Mouse (Mus musculus): ENCODE results near the gene Cyfip1. TPM values are rescaled to one million over a fixed set of nuclear protein-coding genes. Genes with fewer than 3 reads are reported as not detected.

Cyfip1 gene
- 10 to 100 TPM; 65.5 to 73.2 TPM for total RNA-seq (2021)

DNA sequence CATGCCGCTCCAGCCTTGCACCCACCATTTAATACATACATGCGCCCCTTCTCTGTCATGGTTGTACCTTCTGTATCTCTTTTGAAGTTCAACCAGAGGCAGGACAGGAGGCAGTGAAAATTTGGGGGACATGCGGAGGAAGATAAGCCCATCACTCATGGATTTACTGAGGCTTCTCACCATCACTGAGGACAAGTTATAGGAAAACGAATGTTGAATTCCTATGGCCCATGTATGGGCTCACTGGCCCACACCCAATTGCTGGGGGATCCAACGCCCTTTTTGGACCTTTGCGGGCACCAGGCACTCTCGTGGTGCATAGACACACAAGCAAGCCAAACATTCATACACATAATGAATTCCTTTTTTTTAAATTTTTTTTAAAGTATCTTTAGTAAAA lies at the start of gene Cyfip1:
TSS of gene Cyfip1 (plus strand) at position 301 of the 400 bp plus-strand sequence.
- intact Hi-C loops (cut with DNase I) = loop anchor here (5.0 kb wide), 1 partner anchor 41 kb away; no protein-coding TSS in a partner anchor
- DNase-seq (ENCODE audit: low spot score in 2 of 2) = no peak

DNA sequence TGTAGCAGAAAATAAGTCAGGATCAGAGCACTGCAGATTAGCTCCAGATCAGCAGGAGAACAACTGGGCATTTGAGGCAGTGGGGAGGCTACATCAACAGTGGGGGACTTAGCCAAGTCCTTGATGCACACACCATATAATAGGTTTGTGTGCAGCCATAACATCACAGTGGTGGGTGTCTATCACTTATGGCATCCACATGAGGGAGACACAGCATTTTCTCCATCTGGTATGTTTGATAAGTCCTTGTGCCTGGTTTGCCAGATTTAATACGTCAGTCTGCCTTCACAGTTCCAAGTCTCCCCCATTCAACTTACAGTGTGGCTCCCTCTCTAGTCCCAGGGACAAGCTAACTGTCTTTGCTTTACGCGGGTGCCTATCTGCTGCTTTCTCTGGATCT lies 49.3 kb upstream of the Cyfip1 start:
- intact Hi-C loops (cut with DNase I) = no loop called here
- DNase-seq (ENCODE audit: low spot score in 2 of 2) = peak; percentile 22 to 26

DNA sequence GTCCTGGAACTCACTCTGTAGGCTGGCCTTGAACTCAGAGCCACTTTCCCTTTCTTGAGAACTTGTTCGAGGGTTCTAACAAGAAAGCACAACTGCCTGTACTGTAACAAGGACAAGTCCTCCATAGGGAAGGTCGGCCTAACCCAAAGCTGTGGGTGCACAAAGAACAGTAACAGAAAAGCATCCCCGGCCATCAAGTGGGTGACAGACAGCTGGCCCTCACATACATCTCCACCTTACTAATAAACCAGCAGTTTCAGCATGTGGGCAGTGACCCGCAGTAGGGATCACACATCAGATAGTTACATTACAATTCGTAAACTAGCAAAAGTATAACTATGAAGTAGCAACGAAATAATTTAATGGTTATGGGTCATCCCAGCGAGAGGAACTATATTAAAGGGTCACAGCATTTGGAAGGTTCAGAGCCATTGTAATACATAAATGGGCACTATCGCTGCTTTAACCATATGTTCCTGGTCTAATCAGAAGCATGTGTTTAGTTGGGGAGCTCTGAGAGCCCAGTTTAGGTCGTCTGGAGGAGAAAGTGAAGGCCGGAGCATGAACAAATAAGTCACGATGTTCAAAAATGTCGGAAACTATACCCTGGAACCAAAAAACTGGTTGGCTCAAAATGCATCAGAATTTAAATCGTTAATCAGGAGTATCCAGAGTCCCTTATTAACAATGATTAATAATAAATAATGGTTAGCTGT lies 48.2 kb upstream of the Cyfip1 start:
- intact Hi-C loops (cut with DNase I) = no loop called here

DNA sequence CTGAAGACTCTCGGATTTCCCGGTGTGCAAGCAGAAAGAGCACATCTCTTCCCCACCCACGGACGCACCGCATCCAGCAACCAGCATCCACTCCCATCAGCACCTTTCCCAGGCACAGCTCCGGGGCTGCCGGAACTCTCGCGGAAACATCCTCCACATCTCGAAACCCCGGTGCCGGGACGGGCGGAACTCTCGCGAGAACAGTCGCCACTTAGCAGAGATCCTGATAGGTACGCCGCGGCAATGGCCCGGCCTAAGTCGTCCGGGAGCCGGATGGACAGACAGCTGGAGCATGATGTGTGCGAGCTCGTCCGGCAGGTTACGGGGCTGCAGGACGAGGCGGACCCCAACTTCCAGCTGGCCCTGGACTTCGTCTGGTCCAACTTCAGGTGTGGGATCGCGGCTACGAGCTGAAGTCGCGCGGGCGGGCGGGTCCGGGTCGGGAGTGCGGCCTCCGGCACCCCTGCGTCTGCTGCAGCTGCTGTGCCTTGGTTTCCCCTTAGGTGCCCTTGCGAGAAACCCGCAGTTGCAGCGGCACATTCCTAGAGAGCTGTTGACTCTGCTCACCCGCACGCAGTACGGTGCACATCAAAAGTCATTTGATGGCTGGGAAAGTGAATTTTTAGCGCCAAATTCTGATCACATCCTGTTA lies 47.5 kb upstream of the Cyfip1 start, which contains the start of gene Tubgcp5:
TSS of gene Tubgcp5 (plus strand) at position 203 of the 652 bp plus-strand sequence.
- peak; percentile 97 to 98 for DNase-seq (ENCODE audit: low spot score in 2 of 2)
- intact Hi-C loops (cut with DNase I) = no loop called here

More for the DNA sequence above, 48.2 kb upstream of the Cyfip1 start:
- DNase-seq (ENCODE audit: low spot score in 2 of 2) = no peak

DNA sequence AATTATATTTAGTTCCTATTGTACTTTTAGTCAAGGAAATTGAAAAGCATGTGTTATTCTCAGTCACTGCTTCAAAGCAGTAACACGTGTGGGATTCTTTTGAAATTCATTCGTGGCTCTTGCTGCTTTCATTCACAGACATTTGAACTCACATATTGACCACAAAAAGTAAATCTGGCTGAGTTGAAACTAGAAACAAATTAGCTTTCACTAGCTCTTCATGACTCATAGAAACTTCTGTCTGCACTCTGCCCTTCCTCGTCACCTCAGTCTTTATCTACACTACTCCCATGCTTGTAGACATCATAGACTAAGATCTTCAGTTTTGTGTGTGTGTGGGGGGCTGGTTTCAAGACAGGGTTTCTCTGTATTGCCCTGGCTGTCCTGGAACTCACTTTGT lies 41.6 kb upstream of the Cyfip1 start:
- intact Hi-C loops (cut with DNase I) = no loop called here
- DNase-seq (ENCODE audit: low spot score in 2 of 2) = no peak

DNA sequence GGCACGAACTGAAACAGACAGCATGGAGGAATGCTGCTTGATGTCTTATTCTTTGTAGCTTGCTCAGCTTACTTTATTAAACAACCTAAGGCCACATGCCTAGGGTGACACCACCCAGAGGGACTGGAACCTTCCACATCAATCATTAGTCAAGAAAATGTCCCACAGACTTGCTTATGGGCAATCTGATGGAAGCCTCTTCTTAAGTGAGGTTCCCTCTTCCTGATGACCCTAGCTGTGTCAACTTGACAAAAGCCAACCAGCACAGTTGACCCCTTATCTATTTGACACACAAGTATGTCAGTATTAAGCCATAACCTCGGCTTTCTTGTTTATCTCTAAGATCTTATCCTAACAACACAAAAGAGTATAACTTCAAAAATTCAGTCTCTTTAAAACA lies 31.6 kb upstream of the Cyfip1 start:
- intact Hi-C loops (cut with DNase I) = no loop called here
- no peak for DNase-seq (ENCODE audit: low spot score in 2 of 2)

DNA sequence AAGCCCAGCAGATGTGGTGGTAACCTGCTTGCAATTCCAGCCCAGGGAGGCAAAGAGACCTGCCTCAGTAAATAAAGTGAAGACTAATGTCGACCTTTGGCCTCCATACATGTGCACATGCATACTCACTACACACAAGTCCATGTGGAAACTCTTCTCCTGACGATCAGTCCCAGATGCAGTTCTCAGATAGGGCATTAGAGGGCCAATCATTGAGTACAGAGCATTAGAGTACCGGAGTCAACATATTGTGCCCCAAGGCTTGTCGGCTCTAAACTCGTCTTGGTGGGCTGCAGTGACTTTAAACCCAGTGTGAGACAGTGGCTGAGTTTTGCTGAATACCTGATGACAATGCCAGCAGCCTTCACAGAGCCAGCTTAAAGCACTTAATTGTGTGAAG lies 17.1 kb upstream of the Cyfip1 start:
- intact Hi-C loops (cut with DNase I) = loop anchor here (5.0 kb wide), 1 partner anchor 78 kb away; no protein-coding TSS in a partner anchor
- DNase-seq (ENCODE audit: low spot score in 2 of 2) = no peak

DNA sequence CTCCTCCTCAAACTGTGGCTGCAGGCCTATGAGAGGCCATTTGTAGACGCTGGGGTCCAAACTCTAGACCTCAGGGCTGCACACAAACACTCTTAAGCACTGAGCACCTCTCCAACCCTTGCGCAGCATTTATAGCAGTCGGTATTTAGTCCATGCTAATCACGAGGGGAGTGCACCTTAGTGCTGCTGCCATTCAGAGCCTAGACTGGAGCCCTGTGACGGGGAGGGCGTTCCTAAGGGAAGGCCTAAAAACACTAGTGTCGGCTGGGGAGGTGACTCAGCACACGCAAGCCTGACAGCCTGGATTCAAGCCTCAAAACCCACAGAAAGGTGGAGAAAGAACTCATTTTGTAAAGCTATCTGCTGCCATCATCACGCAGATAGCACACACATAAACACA lies 14.0 kb upstream of the Cyfip1 start:
- intact Hi-C loops (cut with DNase I) = no loop called here
- DNase-seq (ENCODE audit: low spot score in 2 of 2) = no peak

DNA sequence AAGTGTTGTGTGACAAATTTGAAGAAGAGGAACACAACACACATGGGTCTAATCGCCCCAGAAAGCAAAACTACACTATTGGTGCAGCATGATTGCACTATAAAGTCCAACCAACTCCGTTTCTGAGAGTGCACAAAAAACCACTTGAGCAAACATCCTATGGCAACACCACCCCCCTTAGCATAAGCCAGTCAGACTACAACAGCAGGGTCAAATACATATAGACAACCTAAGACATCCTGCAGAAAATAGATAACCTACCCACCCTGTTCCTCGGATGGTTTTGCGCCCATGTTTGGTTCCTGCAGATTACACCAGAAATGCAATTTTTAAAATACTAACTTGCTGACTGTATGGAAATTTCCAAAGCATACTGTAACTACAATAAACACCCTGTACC lies 4.7 kb upstream of the Cyfip1 start:
- no peak for DNase-seq (ENCODE audit: low spot score in 2 of 2)
- intact Hi-C loops (cut with DNase I) = no loop called here

DNA sequence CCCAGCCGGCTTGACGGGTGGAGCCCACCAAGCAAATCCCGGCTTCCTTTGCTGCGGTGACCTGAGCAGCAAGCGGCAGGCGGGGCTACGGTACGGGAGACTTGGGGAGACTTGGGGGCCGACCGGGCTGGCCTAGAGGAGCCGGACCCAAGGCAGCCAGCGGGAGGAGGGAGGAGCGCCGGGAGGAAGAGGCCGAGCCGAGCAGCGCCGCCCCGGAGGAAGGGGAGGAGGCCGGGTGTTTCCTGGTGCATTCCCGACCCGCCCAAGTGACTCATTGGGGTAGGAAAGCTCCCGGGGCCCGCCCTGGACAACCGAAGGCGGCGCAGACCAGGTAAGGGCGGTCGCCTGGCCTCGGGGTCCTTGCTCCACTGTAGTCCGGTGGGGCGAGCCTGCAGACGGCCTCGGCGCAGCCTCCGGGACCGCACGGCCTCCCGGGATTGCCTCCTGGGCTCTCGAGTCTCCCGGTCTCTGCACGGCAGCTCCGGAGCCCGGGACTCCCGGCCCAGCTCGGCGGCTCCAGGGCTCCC lies 495 bp downstream of the Cyfip1 start:
- intact Hi-C loops (cut with DNase I) = loop anchor here (5.0 kb wide), 1 partner anchor 40 kb away; no protein-coding TSS in a partner anchor
- peak; percentile 88 to 90 for DNase-seq (ENCODE audit: low spot score in 2 of 2)

DNA sequence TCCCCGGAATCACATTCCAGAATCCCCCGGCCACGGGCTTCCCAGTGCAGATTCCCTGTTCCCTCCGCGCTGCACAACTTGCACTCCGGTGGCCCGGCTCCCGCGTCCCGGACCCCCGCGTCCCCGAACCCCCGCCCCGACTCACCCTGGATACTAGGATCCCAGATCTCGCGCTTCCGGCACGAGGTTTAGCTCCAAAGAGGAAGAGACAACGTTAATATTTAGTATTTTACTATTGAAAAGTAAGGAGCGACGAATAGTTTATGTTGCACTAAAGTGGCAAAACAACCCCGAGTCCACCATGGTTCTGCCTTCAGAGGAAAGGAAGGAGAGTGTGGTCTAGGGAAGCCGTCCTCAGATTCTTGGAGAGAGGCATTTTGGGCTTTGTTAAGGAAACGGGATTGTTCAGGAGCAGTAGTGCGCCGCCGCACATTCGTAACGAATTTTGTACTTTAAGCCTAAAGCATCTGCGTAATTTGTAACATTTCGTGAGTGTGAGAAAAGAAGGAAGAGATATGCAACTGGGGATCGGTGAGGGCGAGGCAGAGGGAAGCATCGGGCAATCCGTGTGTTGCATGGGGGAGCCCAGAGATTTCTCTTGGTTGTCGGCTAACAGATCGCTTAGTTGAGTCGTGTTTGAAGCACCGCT lies 1.1 kb downstream of the Cyfip1 start:
- intact Hi-C loops (cut with DNase I) = loop anchor here (5.0 kb wide), 1 partner anchor 40 kb away; no protein-coding TSS in a partner anchor
- DNase-seq (ENCODE audit: low spot score in 2 of 2) = peak; percentile 44 to 48

DNA sequence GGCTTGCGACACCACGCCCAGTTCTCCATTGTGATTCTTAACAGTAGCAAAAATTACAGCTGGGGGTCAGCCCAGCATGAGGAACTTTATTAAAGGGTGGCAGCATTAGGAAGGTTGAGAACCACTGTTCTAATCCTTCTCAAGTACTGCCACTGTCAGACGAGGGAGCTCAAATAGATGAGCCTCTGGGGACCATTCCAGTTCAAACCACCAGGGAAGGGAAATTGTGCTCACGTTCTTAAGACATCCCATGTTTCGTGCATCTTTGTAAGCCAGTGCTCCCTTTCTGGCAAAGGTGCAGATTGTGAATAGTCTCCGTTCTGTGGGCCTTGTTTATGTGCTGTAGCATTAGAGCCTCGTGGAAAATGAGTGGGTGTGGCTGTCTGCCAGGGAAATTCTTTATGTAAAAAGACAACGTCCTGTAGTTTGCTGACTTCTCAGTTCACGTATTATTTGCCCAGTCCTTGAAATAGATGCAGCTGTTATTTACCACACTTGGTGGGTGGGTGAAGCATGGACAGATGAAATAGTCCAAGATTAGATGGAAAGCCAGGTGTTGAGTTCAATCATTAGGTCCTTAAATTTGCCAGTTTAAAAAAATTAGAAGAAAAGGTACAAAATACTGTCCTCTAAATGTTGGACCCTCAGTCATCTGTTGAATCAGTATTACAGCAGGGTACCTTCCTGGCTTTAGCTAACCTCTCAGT lies 5.2 kb downstream of the Cyfip1 start:
- DNase-seq (ENCODE audit: low spot score in 2 of 2) = no peak
- intact Hi-C loops (cut with DNase I) = no loop called here

DNA sequence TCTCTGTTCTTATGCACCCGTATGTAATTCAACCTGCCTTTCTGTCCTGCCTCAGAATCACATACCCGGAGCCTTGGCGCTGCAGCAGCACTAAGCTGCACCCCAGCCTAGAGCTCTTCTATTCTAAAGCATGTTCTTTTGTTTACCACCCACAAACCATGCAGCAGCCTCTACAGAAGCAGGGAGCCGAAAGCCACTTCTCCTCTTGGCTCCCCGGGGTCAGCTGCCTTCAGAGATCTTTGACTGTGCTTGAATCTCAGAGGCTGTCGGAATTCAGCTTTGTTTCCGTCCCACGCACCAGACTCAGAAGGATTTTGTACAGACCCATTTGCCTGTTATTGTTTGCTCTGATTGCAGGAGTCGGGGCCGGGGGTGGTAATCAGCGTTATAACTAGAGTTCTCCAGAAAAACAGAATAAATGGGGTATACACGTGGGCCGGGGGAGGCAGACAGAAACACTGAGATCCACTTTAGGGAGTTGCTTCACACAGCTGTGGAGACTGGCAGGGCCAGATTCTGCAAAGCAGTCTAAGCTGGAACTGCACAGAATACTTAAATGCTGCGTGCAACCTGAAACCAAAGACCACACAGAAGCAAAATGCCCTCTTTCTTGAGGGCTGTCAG lies 8.5 kb downstream of the Cyfip1 start:
- DNase-seq (ENCODE audit: low spot score in 2 of 2) = peak; percentile 55 to 70
- intact Hi-C loops (cut with DNase I) = no loop called here

DNA sequence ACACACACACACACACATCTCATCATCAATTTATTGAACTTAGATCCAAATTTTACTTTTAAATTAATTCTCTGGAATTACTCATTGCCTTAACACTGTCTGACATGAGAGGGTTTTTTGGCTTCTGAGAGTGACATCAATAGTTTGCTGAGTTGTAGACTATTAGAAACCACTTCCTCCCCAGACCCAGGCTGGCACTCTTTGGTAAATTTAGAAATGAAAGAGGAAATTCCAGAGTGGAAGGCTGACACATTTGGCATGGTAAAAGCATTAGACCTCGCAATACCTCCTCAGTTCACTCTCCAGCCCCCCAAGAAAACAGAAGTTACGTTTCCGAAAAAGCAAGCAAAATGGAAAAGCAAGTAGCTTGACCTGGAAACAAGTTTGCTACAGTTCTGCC lies 11.2 kb downstream of the Cyfip1 start:
- DNase-seq (ENCODE audit: low spot score in 2 of 2) = no peak
- intact Hi-C loops (cut with DNase I) = no loop called here

DNA sequence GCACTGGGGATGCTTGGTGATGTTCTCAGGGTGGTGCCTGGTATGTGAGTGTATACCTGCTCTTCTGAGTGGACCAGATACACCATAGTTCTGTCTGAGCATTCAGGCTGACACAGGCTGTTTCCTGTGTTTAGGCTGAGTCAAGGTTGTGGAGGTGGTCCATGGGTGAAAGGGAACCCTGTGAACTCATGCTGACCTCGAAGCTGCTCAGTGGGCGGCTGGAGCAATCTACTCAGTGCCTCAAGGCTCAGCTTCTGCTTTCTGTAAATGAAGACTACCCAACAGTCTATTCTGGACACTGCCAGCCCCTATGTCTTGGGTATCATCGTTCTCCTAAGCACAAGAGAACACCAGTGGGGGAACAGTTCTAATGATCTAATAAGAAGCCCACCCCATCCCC lies 14.1 kb downstream of the Cyfip1 start:
- intact Hi-C loops (cut with DNase I) = no loop called here
- DNase-seq (ENCODE audit: low spot score in 2 of 2) = no peak

DNA sequence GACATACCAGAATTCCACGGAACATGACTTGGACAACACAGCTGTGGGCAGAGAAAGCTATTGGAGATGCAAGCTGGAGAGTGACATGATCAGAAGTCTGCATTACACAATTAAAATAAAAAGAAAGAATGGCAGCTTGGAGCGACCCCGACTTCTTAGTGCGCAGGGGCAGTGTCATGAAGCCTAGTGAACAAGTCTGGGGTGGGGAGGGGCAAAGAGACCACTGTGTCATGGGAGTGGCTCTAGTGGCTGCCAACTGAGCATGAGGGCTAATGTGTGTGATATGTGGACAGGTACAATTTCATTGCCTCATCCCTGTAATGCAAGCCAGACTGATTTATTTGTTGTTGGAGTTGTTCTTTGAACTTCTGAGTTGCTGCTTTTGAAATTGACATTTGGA lies 15.2 kb downstream of the Cyfip1 start:
- intact Hi-C loops (cut with DNase I) = no loop called here
- DNase-seq (ENCODE audit: low spot score in 2 of 2) = no peak

DNA sequence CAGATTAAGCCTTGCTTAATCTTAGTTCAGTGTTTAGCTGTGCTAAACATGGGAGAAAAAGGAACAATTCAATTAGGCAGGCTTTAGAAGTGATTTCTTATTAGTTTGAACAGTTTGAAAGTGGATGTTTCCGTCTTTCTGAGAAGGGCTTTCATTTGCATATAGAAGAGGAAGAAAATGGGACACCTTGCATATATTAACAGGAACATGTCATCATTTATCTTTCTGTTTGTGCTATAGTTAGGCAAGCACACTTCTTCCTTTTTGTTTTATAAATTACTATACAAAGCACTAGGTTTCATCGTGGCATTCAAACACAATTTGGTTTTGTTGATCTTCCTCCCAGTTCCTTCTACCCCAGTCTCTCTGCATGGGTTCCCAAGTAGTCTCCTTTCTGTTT lies 16.2 kb downstream of the Cyfip1 start:
- DNase-seq (ENCODE audit: low spot score in 2 of 2) = no peak
- intact Hi-C loops (cut with DNase I) = no loop called here

DNA sequence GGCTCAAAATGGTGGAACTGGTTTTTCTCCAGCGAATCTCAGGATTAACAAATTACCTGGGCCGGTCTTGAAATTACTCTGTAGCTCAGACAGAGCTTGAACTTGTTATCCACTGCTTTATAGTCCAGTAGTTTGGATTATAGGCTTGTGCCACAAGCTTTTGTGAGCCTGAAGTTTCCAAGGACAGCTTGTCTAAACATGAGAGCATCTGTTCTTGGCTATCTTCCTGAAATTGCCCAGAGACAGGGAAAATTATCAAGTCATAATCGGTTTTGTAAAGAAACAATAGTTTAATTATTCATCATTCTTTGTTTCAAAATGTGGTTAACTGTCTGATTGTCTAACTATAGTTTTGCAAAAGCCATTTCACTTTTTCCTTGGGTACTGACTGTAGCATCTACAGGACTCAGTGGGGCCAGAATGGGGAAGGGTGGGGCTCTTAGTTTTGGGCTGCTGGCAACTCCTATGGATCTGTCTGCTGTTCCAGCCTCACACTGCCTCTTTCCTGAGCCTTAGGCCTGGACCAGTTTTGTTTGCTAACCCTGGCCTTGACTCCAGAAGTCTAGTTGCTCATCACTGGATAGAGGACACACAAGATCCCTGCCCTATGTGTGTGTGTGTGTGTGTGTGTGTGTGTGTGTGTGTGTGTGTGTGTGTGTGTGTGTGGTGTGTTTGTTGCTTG lies 17.4 kb downstream of the Cyfip1 start:
- intact Hi-C loops (cut with DNase I) = no loop called here
- DNase-seq (ENCODE audit: low spot score in 2 of 2) = no peak

DNA sequence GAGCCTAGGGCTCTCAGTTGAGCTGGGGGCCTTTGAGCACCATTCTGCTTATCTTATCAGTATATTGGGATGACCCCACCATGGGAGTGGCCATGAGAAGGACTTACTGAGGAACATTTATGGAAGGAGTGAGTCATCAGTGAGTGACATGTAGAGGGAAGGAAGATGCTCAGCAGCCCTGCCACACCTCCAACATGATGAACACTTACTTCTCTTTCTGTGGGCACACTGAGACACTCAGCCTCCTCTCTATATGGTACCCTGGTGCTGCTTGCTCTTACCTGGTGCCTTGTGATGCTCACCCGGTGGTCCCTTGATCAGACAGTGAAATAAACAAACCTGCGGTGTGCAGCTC lies 17.9 kb downstream of the Cyfip1 start:
- DNase-seq (ENCODE audit: low spot score in 2 of 2) = no peak
- intact Hi-C loops (cut with DNase I) = no loop called here

All from left cerebral cortex, postnatal 36 days (tissue).